Mouse (Mus musculus): Measurements from ENCODE around the gene Zc3h4.

GRCm38 (mm10) chr7:16374989-16375388 is 25.7 kb upstream of the Zc3h4 start:
- TF ChIP-seq CTCF (IDR thresholded peaks at IDR 0.05) (no peak), POLR2A (IDR thresholded peaks at IDR 0.05; ENCODE audit: insufficient read depth, low read depth, low read length) (no peak), EP300 (IDR thresholded peaks at IDR 0.05; ENCODE audit: insufficient read depth, low read depth, low read length) (no peak)
